Mouse (Mus musculus) ES-E14 (cell line): Measurements from ENCODE around the gene Syngap1.

Source experiments
- MAFK ChIP-seq: IDR thresholded peaks from 2 replicates; pipeline ENCODE4 v1.6.1; 2014; ENCODE audit warnings: mild to moderate bottlenecking, low read depth, low read length, inconsistent platforms; ENCODE audit not compliant: insufficient read depth
- ZC3H11A ChIP-seq: IDR thresholded peaks from 2 replicates; pipeline ENCODE4 v1.6.1; 2012; ENCODE audit warnings: low read depth, mild to moderate bottlenecking, inconsistent platforms, low read length, borderline replicate concordance
- ZNF384 ChIP-seq: IDR thresholded peaks from 2 replicates; pipeline ENCODE4 v1.6.1; 2012; ENCODE audit warnings: low read depth, low read length, inconsistent platforms

- TF ChIP-seq MAFK (no peak), ZNF384 (no peak), ZC3H11A (no peak)
Observed at GRCm38 (mm10) chr17:26900916-26901315, 40.1 kb upstream of the Syngap1 start.
